Mouse (Mus musculus) neural tube, embryonic 11.5 days (tissue): ENCODE data around the gene Usp51. TPM values are rescaled to one million over a fixed set of nuclear protein-coding genes. Genes with fewer than 3 reads are reported as not detected.

Experiments
- polyA plus RNA-seq: library from polyadenylated mRNA; unstranded; fragments of >200 nt; fragmentation: Nextera tagmentation; extraction: Ambion mirVana; gene quantifications from 2 replicates; pipeline ENCODE4 v1.2.1, GENCODE M21; 2014

The Usp51 gene
- polyA plus RNA-seq, 1 experiment from 2014 or later: 4.0 TPM

Other genes starting within 250 kb of the Usp51 start
- 12.4 and 13.7 TPM in 2 replicates for gene Shroom2, start 237.0 kb upstream of the Usp51 start, polyA plus RNA-seq
- gene Gpr143, start 224.5 kb upstream of the Usp51 start, polyA plus RNA-seq: not detected in 2 replicates
- gene Mageh1, start 31.1 kb downstream of the Usp51 start, polyA plus RNA-seq: 81.7 and 84.9 TPM in 2 replicates
- gene Foxr2, start 112.3 kb downstream of the Usp51 start, polyA plus RNA-seq: 0.08 and 0.15 TPM in 2 replicates
- gene Rragb, start 133.5 kb downstream of the Usp51 start, polyA plus RNA-seq: 2.5 and 4.4 TPM in 2 replicates
- gene Klf8, start 231.0 kb downstream of the Usp51 start, polyA plus RNA-seq: 0.82 and 2.0 TPM in 2 replicates